Mouse (Mus musculus) adrenal gland, adult 10 weeks (tissue): ENCODE measurements around the gene Gm42715. TPM values are rescaled to one million over a fixed set of nuclear protein-coding genes. Genes with fewer than 3 reads are reported as not detected.

Experiments used
- polyA plus RNA-seq: library from polyadenylated mRNA; stranded (reverse); fragments of 350-450 nt; fragmentation: Illumina TruSeq; extraction: RNeasy Lipid Tissue Mini Kit (QIAGEN cat#74804); gene quantifications from one replicate; pipeline ENCODE4 v1.2.3, GENCODE M21; 2014; ENCODE audit warnings: low read depth, low replicate concordance

Gm42715 gene
- 4.8 TPM for polyA plus RNA-seq

GRCm38 (mm10) chr7:127519284-127519683 is at the start of gene Gm42715:
Gene Gm42715 (plus strand): TSS chr7:127519584.

GRCm38 (mm10) chr7:127478635-127479317 is 40.6 kb upstream of the Gm42715 start, which contains the start of gene Fbrs:
Gene Fbrs (plus strand): TSS chr7:127479199.

GRCm38 (mm10) chr7:127511808-127512230 is 7.6 kb upstream of the Gm42715 start, which contains the start of gene Srcap:
Gene Srcap (plus strand): TSS chr7:127511983.

GRCm38 (mm10) chr7:127561340-127561858 is 42.0 kb downstream of the Gm42715 start, which contains the start of gene Tmem265:
Gene Tmem265 (plus strand): TSS chr7:127561390.

GRCm38 (mm10) chr7:127572895-127573471 is 53.6 kb downstream of the Gm42715 start, which contains the start of gene Phkg2:
Gene Phkg2 (plus strand): TSS chr7:127573340.

GRCm38 (mm10) chr7:127588011-127588871 is 68.9 kb downstream of the Gm42715 start, which contains the start of the genes Ccdc189 and Rnf40:
Gene Ccdc189 (minus strand): TSS chr7:127588595.
Gene Rnf40 (plus strand): TSS chr7:127588767.

GRCm38 (mm10) chr7:127614891-127615843 is 95.8 kb downstream of the Gm42715 start, which contains the start of gene Zfp629:
Gene Zfp629 (minus strand): TSS chr7:127615797.

Other genes with a start within 250 kb of the Gm42715 start
- gene Sephs2, start 245.5 kb upstream of the Gm42715 start, polyA plus RNA-seq: 78.0 TPM
- gene Itgal, start 223.3 kb upstream of the Gm42715 start, polyA plus RNA-seq: 0.82 TPM
- 3.0 TPM for gene Zfp768, start 174.0 kb upstream of the Gm42715 start, polyA plus RNA-seq
- gene Zfp747, start 143.5 kb upstream of the Gm42715 start, polyA plus RNA-seq: 2.9 TPM
- 1.7 TPM for gene 9130019O22Rik, start 132.4 kb upstream of the Gm42715 start, polyA plus RNA-seq
- gene E430018J23Rik, start 126.0 kb upstream of the Gm42715 start, polyA plus RNA-seq: 1.1 TPM
- 3.1 TPM for gene Zfp764, start 112.8 kb upstream of the Gm42715 start, polyA plus RNA-seq
- gene Zfp688, start 97.5 kb upstream of the Gm42715 start, polyA plus RNA-seq: 2.0 TPM
- gene Zfp689, start 70.4 kb upstream of the Gm42715 start, polyA plus RNA-seq: 1.9 TPM
- gene Prr14, start 60.0 kb upstream of the Gm42715 start, polyA plus RNA-seq: 25.5 TPM
- 6.2 TPM for gene Fbrs, start 40.4 kb upstream of the Gm42715 start, polyA plus RNA-seq
- 10.6 TPM for gene Srcap, start 7.6 kb upstream of the Gm42715 start, polyA plus RNA-seq
- gene Tmem265, start 41.8 kb downstream of the Gm42715 start, polyA plus RNA-seq: not detected
- 16.0 TPM for gene Phkg2, start 53.8 kb downstream of the Gm42715 start, polyA plus RNA-seq
- 1.6 TPM for gene Ccdc189, start 69.0 kb downstream of the Gm42715 start, polyA plus RNA-seq
- gene Rnf40, start 69.2 kb downstream of the Gm42715 start, polyA plus RNA-seq: 1.5 TPM
- 7.7 TPM for gene Zfp629, start 96.2 kb downstream of the Gm42715 start, polyA plus RNA-seq
- gene Bcl7c, start 189.3 kb downstream of the Gm42715 start, polyA plus RNA-seq: 5.5 TPM
- 2.6 TPM for gene Ctf1, start 193.2 kb downstream of the Gm42715 start, polyA plus RNA-seq
- gene Ctf2, start 212.6 kb downstream of the Gm42715 start, polyA plus RNA-seq: not detected
- gene Fbxl19, start 225.0 kb downstream of the Gm42715 start, polyA plus RNA-seq: 0.29 TPM